Mouse (Mus musculus): ENCODE data around the gene Rbbp8nl.

DNA sequence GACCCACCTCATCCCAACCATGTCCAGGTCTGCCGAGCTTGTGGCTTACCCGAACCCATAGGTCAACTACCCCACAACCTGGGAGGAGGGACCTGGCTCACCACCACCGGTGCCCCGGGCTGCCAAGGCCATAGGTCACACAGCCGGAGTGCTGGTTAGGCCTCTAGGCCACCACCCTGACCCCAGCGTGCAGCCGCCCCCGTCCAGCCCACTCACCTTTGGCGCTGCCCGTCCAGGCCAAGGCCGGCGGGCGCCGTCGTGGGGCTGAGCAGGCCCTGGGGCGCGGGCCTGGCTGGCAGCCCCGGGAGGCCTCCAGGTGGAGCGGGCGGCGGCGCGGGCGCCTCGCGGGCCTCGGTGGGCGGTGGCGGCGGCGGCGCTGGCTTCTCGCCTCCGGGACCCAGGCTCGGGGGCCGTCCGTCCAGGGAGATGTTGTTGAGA lies 16.8 kb downstream of the Rbbp8nl start:
- no peak for TF ChIP-seq USF1 (IDR thresholded peaks at IDR 0.05; ENCODE audit: low read depth, low read length)
- no peak for TF ChIP-seq POLR2A (IDR thresholded peaks at IDR 0.05; ENCODE audit: control insufficient read depth in 1 of 2, insufficient read depth in 1 of 2, low read depth in 1 of 2, low read length in 2 of 2, poor library complexity in 1 of 2)
- no peak for TF ChIP-seq UBTF (IDR thresholded peaks at IDR 0.05; ENCODE audit: borderline replicate concordance, insufficient read depth, low read depth, low read length)
- TF ChIP-seq EP300 (IDR thresholded peaks at IDR 0.05; ENCODE audit: low read depth in 1 of 2, low read length in 2 of 2): no peak
- TF ChIP-seq CTCF (IDR thresholded peaks at IDR 0.05 in 2 of 3, conservative IDR thresholded peaks at IDR 0.05 in 1 of 3; ENCODE audit: control insufficient read depth in 1 of 3, insufficient read depth in 1 of 3, low read depth in 2 of 3, low read length in 3 of 3, poor library complexity in 1 of 3, severe bottlenecking in 1 of 3): no peak
- TF ChIP-seq NRF1 (IDR thresholded peaks at IDR 0.05; ENCODE audit: insufficient read depth, low read depth, low read length, poor library complexity, severe bottlenecking): no peak
- TF ChIP-seq MAFK (IDR thresholded peaks at IDR 0.05; ENCODE audit: borderline replicate concordance, low read depth, low read length): no peak
- TF ChIP-seq ZC3H11A (IDR thresholded peaks at IDR 0.05; ENCODE audit: low read depth, low read length): no peak
- TF ChIP-seq MAX (IDR thresholded peaks at IDR 0.05; ENCODE audit: low read length): no peak
